Mouse (Mus musculus) kidney, embryonic 14.5 days (tissue): Measurements from ENCODE around the gene Prdm16. TPM values are rescaled to one million over a fixed set of nuclear protein-coding genes. Genes with fewer than 3 reads are reported as not detected.
A peak's percentile ranks its signal among the peaks of the same experiment; 100 is the strongest.

Source experiments
- ATAC-seq: fragments of 200-750 bp; cut with Nextera tagmentation; 2 replicates; pipeline ENCODE4 v1.8.0; 2017; ENCODE audit warnings: moderate number of reproducible peaks, mild to moderate bottlenecking, moderate TSS enrichment, moderate library complexity; ENCODE audit not compliant: low FRiP score, low TSS enrichment
- H3K27ac ChIP-seq: fragments of 300-500 bp; sonication (generic); 2 replicates; pipeline ENCODE4 v1.5.1; 2014; ENCODE audit warnings: low read depth, mild to moderate bottlenecking, low read length, moderate library complexity, mixed read lengths
- H3K27me3 ChIP-seq: fragments of 300-500 bp; sonication (generic); 2 replicates; pipeline ENCODE4 v1.6.1; 2014; ENCODE audit warnings: mild to moderate bottlenecking, low read length; ENCODE audit not compliant: control insufficient read depth, insufficient read depth
- H3K36me3 ChIP-seq: fragments of 300-500 bp; sonication (generic); 2 replicates; pipeline ENCODE4 v1.6.1; 2014; ENCODE audit warnings: low read length, mixed read lengths; ENCODE audit not compliant: control insufficient read depth, insufficient read depth
- H3K4me1 ChIP-seq: fragments of 300-500 bp; sonication (generic); 2 replicates; pipeline ENCODE4 v1.6.1; 2014; ENCODE audit warnings: low read length, mixed read lengths; ENCODE audit not compliant: control insufficient read depth, insufficient read depth
- H3K4me2 ChIP-seq: fragments of 300-500 bp; sonication (generic); replicated peaks from 2 replicates; pipeline ENCODE4 v1.6.1; 2014; ENCODE audit warnings: low read depth, mild to moderate bottlenecking, low read length
- H3K4me3 ChIP-seq: fragments of 300-500 bp; sonication (generic); 2 replicates; pipeline ENCODE4 v1.5.1; 2014; ENCODE audit warnings: mild to moderate bottlenecking, low read length
- H3K9ac ChIP-seq: fragments of 300-500 bp; sonication (generic); 2 replicates; pipeline ENCODE4 v1.6.1; 2014; ENCODE audit warnings: low read depth, mild to moderate bottlenecking, low read length, moderate library complexity
- H3K9me3 ChIP-seq: fragments of 300-500 bp; sonication (generic); 2 replicates; pipeline ENCODE4 v1.6.1; 2016; ENCODE audit warnings: low read length; ENCODE audit not compliant: control insufficient read depth
- WGBS: fragments of 180-500 bp; shearing (Covaris S2); extraction: QIAGEN DNeasy Blood & Tissue Kit; methylation state at CpG from one replicate; pipeline ENCODE4 v1.1.7; 2014; 5-methylcytosine and 5-hydroxymethylcytosine counted together
- polyA plus RNA-seq: library from polyadenylated mRNA; unstranded; fragments of >200 nt; fragmentation: Nextera tagmentation; extraction: Ambion mirVana; gene quantifications from 2 replicates; pipeline ENCODE4 v1.2.1, GENCODE M21; 2014

Gene Prdm16
- polyA plus RNA-seq, 1 experiment from 2014 or later: 25.4 TPM

- H3K4me3 ChIP-seq: no peak overlapping the region
- H3K9ac ChIP-seq: no peak overlapping the region
- peaks cover 32% of the 10 kb centered on the region for H3K27me3 ChIP-seq
- H3K4me2 ChIP-seq: no peak overlapping the region
- H3K36me3 ChIP-seq: no peaks in the 10 kb centered on the region
- 0 out of 2 replicates have a peak, but pooled peaks cover 3% of the 10 kb centered on the region for H3K4me1 ChIP-seq
- H3K27ac ChIP-seq: no peak overlapping the region
- H3K9me3 ChIP-seq: no peaks in the 10 kb centered on the region
- no peak for ATAC-seq
- WGBS: 85% methylated on average over 3 of the region's 3 CpGs
Observed at GRCm38 (mm10) chr4:154457756-154458155, 178.9 kb downstream of the Prdm16 start.

DNA sequence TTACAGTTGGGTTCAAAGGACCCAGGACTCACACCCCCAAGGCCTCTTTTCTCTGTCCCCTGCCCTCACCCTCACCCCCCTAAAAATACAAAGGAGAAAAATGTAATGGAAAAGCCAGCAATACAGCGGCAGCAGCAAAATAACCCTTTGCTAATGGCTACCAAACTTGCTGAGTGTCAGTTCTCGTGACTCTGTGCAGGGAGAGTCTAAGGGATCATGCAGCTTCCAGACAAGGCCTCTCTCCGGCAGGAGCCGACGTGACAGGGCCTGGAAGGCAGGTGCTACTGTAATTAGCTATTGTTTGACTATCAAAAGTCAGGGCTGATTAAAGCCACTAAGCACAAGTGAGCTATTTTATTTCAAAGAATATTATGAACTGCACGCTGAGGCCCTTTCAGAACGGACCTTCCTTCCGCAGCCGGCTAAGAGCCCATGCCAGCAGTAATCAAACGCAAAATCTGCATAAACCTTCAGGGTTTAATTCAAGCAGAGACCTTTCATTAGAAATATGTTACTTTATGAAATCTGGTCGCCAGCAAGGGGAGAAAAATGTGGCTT is 180.3 kb downstream of the Prdm16 start:
- 58% methylated on average over 11 of the region's 11 CpGs for WGBS
- peaks cover 41% of the 10 kb centered on the region for H3K27me3 ChIP-seq
- H3K4me1 ChIP-seq: 0 out of 2 replicates have a peak, but pooled peaks cover 3% of the 10 kb centered on the region

GRCm38 (mm10) chr4:154450441-154450840 is 186.2 kb downstream of the Prdm16 start:
- no peak overlapping the region for H3K4me3 ChIP-seq
- WGBS: 86% methylated on average over 9 of the region's 9 CpGs

More for the DNA sequence above, 180.3 kb downstream of the Prdm16 start:
- no peak overlapping the region for H3K4me3 ChIP-seq
- no peak for ATAC-seq
- H3K4me2 ChIP-seq: no peak overlapping the region
- no peak overlapping the region for H3K27ac ChIP-seq
- H3K36me3 ChIP-seq: no peaks in the 10 kb centered on the region
- H3K9me3 ChIP-seq: no peaks in the 10 kb centered on the region
- H3K9ac ChIP-seq: no peak overlapping the region

GRCm38 (mm10) chr4:154450036-154450435 is 186.6 kb downstream of the Prdm16 start:
- H3K9me3 ChIP-seq: no peaks in the 10 kb centered on the region
- no peak overlapping the region for H3K9ac ChIP-seq
- H3K4me1 ChIP-seq: peaks cover 2% of the 10 kb centered on the region; the same call in 1 of the 2 replicates
- no peak overlapping the region; the same call in 1 of the 2 replicates for H3K27ac ChIP-seq
- H3K36me3 ChIP-seq: no peaks in the 10 kb centered on the region
- WGBS: 56% methylated on average over 4 of the region's 4 CpGs
- H3K4me3 ChIP-seq: no peak overlapping the region
- ATAC-seq: no peak
- H3K27me3 ChIP-seq: peaks cover 39% of the 10 kb centered on the region
- no peak overlapping the region for H3K4me2 ChIP-seq

More at GRCm38 (mm10) chr4:154450441-154450840, 186.2 kb downstream of the Prdm16 start:
- Histone ChIP-seq H3K9me3 (no peaks in the 10 kb centered on the region), H3K4me2 (no peak overlapping the region), H3K4me1 (peaks cover 2% of the 10 kb centered on the region; the same call in 1 of the 2 replicates), H3K27me3 (peaks cover 39% of the 10 kb centered on the region), H3K36me3 (no peaks in the 10 kb centered on the region), H3K9ac (no peak overlapping the region), H3K27ac (no peak overlapping the region)
- no peak for ATAC-seq

- WGBS: 33% methylated on average over 3 of the region's 3 CpGs
- 0 out of 2 replicates have a peak overlapping the region, but pooled peaks have one; percentile 17 for H3K27ac ChIP-seq
- no peak overlapping the region for H3K9ac ChIP-seq
- H3K36me3 ChIP-seq: no peaks in the 10 kb centered on the region
- no peak overlapping the region for H3K4me3 ChIP-seq
- no peaks in the 10 kb centered on the region for H3K9me3 ChIP-seq
- peak; percentile 39; the same call in 1 of the 2 replicates for ATAC-seq
- peaks cover 2% of the 10 kb centered on the region; the same call in 1 of the 2 replicates for H3K4me1 ChIP-seq
- H3K4me2 ChIP-seq: no peak overlapping the region
- H3K27me3 ChIP-seq: peaks cover 45% of the 10 kb centered on the region
Observed at GRCm38 (mm10) chr4:154449343-154449742, 187.3 kb downstream of the Prdm16 start.

- no peak overlapping the region for H3K4me3 ChIP-seq
- 53% methylated on average over 9 of the region's 9 CpGs for WGBS
- peaks cover 31% of the 10 kb centered on the region for H3K27me3 ChIP-seq
- no peak overlapping the region for H3K27ac ChIP-seq
- no peak for ATAC-seq
- H3K9me3 ChIP-seq: no peaks in the 10 kb centered on the region
- H3K4me1 ChIP-seq: peaks cover 5% of the 10 kb centered on the region; the same call in 1 of the 2 replicates
- H3K4me2 ChIP-seq: no peak overlapping the region
- H3K36me3 ChIP-seq: no peaks in the 10 kb centered on the region
- no peak overlapping the region for H3K9ac ChIP-seq
Observed at GRCm38 (mm10) chr4:154445721-154446120, 191.0 kb downstream of the Prdm16 start.

- 28% methylated on average over 9 of the region's 9 CpGs for WGBS
- H3K4me1 ChIP-seq: peaks cover 19% of the 10 kb centered on the region; the same call in 1 of the 2 replicates
Observed at GRCm38 (mm10) chr4:154442645-154443304, 193.9 kb downstream of the Prdm16 start.

GRCm38 (mm10) chr4:154439455-154440052 is 197.1 kb downstream of the Prdm16 start:
- H3K27me3 ChIP-seq: peaks cover 1% of the 10 kb centered on the region
- WGBS: 55% methylated on average over 14 of the region's 14 CpGs
- no peak overlapping the region for H3K9ac ChIP-seq
- no peaks in the 10 kb centered on the region for H3K36me3 ChIP-seq
- H3K4me2 ChIP-seq: no peak overlapping the region
- H3K4me3 ChIP-seq: no peak overlapping the region
- peaks cover 17% of the 10 kb centered on the region; the same call in 1 of the 2 replicates for H3K4me1 ChIP-seq
- 0 out of 2 replicates have a peak, but pooled peaks have one; percentile 53 for ATAC-seq
- H3K27ac ChIP-seq: no peak overlapping the region
- no peaks in the 10 kb centered on the region for H3K9me3 ChIP-seq

More at GRCm38 (mm10) chr4:154442645-154443304, 193.9 kb downstream of the Prdm16 start:
- Histone ChIP-seq H3K9ac (no peak overlapping the region), H3K36me3 (no peaks in the 10 kb centered on the region), H3K4me2 (no peak overlapping the region), H3K9me3 (no peaks in the 10 kb centered on the region), H3K4me3 (no peak overlapping the region), H3K27ac (no peak overlapping the region), H3K27me3 (peaks cover 15% of the 10 kb centered on the region)
- no peak for ATAC-seq
